Mouse (Mus musculus) bone marrow macrophage, adult 2 months (primary cell): ENCODE measurements at regions not wholly inside any gene's neighbourhood (a gene's known extent, or its start where the extent isn't known, plus 50 kb on each side); places are given as distances from the start of the nearest gene placed in this dataset.
"Not testable (repeated sequence)": the region's sequence is repeated elsewhere in the genome, so short reads cannot be mapped to it uniquely, and the experiment has no call there.

Experiments used
- CTCF ChIP-seq: IDR thresholded peaks from 2 replicates; pipeline ENCODE4 v1.5.1; 2012; ENCODE audit warnings: low read depth, mild to moderate bottlenecking, low read length, moderate library complexity
- POLR2A ChIP-seq: IDR thresholded peaks from 2 replicates; pipeline ENCODE4 v1.6.1; 2012; ENCODE audit warnings: mild to moderate bottlenecking, low read depth, low read length, borderline replicate concordance

DNA sequence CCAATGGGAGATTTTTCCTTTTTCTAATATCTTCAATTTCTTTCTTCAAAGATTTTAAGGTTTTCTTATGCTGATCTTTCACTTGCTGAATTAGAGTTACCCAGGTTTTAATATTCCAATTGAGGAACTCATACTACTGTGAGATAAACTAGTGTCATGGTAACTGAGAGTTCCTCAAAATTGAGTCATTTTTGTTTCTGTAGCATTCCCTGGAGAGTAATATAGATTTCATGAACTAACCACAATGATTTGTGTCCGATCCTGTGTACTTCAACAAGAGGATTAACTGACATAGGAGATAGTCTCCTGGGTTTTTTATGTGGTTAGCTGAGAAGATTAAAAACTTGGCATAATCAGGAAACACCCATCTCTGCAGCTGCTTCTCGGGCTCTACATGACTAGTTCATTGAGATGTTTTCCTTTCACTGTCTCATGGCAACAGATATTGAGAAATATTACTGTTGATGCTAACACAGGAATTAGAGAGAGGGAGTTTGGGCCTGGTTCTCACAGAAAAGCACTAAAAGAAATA lies 949.9 kb downstream of the Adam6a start:
- not testable (repeated sequence) for TF ChIP-seq CTCF, POLR2A
